Mouse (Mus musculus): ENCODE results near the gene Xylt2.
"Not testable (repeated sequence)": the region's sequence is repeated elsewhere in the genome, so short reads cannot be mapped to it uniquely, and the experiment has no call there.

Gene Xylt2

DNA sequence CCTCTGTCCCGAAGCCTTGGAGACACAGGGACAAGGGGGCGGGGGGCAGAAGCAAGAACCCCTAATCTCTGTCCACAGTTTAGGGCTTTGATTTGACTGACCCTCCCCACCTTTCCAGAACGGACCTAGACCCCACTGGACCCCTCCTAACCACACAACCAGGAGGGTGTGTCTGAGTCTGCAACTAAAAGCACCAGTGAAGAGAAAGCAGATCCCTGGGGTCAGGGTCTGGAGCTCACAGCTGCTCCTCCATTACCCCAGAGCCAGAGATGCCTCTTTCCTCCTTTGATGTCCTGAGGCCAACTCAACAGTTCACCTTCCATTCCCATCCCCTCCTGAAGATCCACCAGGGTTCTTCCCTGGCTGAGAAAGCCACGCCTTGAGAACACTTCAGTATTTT is 1.0 kb downstream of the Xylt2 start:
- no peak for DNase-seq (ENCODE audit: low spot score in 2 of 2)

DNA sequence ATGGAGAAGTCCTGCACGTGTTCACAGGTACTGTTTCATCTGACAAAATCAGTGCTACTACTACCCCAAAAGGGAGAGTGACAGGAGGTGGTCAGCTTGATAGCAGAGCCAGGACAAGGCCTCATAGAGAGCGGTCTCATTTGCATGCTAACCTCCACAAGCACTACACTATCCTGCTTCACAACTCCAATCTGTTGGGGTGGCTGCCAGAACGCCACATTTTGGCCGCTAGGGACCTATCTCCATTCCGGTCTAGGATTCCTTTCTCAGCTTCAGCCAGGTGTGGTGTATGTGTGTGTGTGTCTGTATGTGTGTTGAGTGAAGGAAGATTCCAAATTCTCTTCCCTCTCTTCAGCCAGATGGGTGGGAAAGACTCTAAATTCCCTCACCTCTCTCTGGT is 1.9 kb downstream of the Xylt2 start:
- no peak for DNase-seq (ENCODE audit: low spot score in 2 of 2)

GRCm38 (mm10) chr11:94674984-94675383 is 2.3 kb downstream of the Xylt2 start:
- DNase-seq (ENCODE audit: low spot score in 2 of 2) = no peak

- DNase-seq (ENCODE audit: low spot score in 2 of 2) = no peak
Observed at GRCm38 (mm10) chr11:94665281-94665680, 12.0 kb downstream of the Xylt2 start.

DNA sequence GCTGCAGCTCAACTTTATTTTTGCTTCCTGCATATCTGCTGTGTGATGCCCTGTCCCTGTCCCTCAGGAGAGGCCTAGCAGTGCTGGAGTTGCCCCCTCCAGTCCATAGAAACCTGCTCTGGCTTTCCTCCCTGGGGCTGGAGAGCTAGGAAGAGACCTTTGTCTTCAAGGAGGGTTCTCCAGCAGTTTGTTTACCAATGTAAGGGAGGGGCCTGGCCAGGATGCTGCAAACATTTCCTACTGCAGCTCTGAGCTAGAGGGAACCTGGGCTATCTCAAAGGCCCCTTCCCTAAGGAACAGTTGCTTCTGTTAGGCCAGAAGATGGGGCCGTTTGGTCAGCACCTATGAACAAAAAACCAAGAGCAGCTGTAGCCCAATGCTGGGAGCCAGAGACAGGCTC is 16.0 kb downstream of the Xylt2 start:
- DNase-seq (ENCODE audit: low spot score in 2 of 2) = no peak

- peak; percentile 74 to 92 for DNase-seq (ENCODE audit: low spot score in 2 of 2)
Observed at GRCm38 (mm10) chr11:94653663-94654436, 23.5 kb downstream of the Xylt2 start, which contains the start of the genes Mrpl27 and Eme1. Gene Mrpl27 (plus strand): TSS chr11:94653767. Gene Eme1 (minus strand): TSS chr11:94653964.

GRCm38 (mm10) chr11:94652973-94653372 is 24.3 kb downstream of the Xylt2 start:
- DNase-seq (ENCODE audit: low spot score in 2 of 2) = no peak

GRCm38 (mm10) chr11:94651241-94651640 is 26.1 kb downstream of the Xylt2 start:
- DNase-seq (ENCODE audit: low spot score in 2 of 2) = not testable (repeated sequence)

DNA sequence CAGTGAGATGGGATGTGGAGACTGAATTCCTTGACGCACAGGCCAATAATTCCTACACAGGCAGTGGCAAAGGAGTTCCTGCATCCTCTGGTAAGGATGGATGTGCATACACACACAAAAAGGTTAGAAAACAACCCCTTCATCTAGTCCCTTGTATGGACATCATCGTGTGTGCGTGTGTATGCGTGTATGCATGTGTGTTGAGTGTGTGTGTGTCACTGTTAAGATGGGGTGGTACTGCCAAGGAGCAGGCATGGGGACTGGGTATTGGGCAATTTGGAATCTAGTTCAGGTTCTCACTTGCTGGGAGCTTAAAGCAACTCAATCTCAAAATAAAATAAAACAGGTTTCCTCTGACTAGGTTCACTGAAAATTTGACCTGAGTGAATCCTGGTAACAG is 30.9 kb downstream of the Xylt2 start:
- no peak for DNase-seq (ENCODE audit: low spot score in 2 of 2)

GRCm38 (mm10) chr11:94644461-94645219 is 32.7 kb downstream of the Xylt2 start:
- no peak for DNase-seq (ENCODE audit: low spot score in 2 of 2)

DNA sequence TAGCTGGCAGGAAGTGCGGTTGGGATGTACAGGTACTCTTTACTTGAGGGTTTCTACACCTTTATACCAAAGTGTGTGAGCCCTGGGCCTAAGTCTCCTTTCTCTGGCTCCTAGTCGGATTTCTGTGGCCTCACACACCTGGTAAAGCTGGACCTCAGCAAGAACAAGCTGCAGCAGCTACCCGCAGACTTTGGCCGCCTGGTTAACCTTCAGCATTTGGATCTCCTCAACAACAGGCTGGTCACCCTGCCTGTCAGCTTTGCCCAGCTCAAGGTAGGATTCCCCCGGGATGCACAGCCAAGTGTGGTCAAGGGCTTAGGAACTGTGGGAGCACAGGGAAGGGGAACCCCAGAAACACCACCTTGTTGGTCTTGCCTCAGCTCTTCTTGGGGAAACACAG is 42.9 kb downstream of the Xylt2 start:
- no peak for DNase-seq (ENCODE audit: low spot score in 2 of 2)

DNA sequence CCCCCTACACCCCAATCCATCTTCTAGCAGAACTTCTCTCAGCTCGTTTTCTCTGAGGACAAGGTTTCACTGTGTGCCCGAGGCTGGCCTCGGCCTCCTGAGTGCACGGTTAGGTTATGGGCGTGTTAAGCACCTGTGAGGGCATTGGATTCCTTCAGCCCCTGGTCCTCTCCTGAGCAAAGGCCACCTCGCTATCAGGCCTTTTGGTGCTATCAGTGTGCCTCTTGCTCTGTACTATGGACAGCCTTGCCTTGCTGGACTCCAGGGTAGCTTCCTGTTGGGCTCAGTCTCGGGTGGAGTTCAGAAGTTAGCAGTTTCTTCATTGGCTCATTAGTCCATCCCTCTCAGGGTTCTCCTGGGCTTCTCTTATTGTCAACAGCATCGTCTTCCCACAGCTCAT is 44.3 kb downstream of the Xylt2 start:
- DNase-seq (ENCODE audit: low spot score in 2 of 2) = no peak

DNA sequence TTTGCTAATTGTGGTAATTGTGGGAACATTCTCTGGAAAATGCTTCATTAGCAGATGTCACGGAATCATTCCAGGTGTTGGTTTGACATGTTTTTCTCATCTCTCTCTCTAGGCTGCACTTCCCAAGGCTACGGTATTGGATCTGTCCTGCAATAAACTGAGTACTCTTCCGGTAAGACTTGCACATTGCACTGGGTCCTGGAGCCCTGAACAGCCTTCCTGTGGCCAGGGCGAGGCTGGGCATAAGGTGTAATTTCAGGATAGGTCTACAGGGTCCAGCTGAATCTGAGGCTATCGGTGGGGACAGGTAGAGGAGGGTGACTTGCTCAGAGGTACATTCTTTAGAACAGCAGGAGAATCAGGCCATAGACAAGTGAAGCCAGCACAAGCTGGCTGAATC is 45.3 kb downstream of the Xylt2 start:
- DNase-seq (ENCODE audit: low spot score in 2 of 2) = no peak

GRCm38 (mm10) chr11:94630199-94631011 is 46.9 kb downstream of the Xylt2 start:
- peak; percentile 45 to 61 for DNase-seq (ENCODE audit: low spot score in 2 of 2)

- no peak for DNase-seq (ENCODE audit: low spot score in 2 of 2)
Observed at GRCm38 (mm10) chr11:94629884-94630198, 47.5 kb downstream of the Xylt2 start.

DNA sequence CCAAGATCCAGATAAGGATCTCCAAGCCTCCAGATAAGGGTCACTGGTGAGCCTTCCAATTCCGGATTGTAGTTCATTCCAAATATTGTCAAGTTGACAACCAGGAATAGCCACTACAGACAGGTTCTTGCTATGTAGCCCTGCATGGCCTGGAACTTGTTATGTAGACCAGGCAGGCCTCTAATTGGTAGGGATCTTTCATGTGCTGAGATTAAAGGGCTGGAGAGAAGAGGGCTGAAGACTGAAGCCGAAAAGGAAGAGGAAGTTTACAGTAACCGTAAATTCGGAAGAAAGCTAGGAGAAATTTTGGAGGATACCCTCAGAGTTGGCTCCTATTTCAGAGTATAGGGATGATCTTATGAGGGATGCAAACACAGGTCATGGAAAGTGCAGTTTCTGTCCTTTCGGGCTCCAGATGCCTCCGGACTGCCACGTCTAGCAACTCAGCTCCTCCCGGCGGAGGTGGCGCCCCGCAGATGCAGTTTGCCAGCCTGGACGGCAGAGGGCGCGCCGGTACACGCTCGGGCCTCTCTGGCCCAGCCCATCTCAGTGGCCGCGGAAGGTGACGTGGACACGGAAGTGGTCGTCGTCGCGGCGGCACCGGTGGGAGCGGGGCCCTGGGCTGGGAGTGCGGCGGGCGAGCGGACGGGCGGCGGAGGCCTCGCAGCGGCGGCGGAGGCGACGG is 48.0 kb downstream of the Xylt2 start, which contains the start of gene Lrrc59:
Lrrc59 (plus strand) TSS at position 569 of the 685 bp plus-strand sequence.
- peak; percentile 92 to 93 for DNase-seq (ENCODE audit: low spot score in 2 of 2)

DNA sequence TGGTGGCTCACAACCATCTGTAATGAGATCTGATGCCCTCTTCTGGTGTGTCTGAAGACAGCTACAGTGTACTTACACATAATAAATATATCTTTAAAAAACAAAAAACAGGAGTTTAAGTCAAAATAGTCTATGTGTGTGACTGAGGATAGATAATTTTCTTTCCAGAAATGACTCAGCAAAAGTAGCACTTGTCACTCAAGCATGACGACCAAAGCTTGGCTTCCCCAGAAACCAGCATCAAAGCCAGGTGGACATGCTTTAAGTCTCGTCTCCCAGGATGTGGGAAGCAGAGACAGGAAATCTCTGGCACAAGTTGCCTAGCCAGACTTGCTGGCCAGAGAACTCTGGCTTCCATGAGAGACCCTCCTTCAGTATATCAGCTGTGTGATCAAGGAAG is 55.2 kb downstream of the Xylt2 start:
- no peak for DNase-seq (ENCODE audit: low spot score in 2 of 2)

GRCm38 (mm10) chr11:94621458-94621852 is 55.9 kb downstream of the Xylt2 start:
- DNase-seq (ENCODE audit: low spot score in 2 of 2) = no peak

DNA sequence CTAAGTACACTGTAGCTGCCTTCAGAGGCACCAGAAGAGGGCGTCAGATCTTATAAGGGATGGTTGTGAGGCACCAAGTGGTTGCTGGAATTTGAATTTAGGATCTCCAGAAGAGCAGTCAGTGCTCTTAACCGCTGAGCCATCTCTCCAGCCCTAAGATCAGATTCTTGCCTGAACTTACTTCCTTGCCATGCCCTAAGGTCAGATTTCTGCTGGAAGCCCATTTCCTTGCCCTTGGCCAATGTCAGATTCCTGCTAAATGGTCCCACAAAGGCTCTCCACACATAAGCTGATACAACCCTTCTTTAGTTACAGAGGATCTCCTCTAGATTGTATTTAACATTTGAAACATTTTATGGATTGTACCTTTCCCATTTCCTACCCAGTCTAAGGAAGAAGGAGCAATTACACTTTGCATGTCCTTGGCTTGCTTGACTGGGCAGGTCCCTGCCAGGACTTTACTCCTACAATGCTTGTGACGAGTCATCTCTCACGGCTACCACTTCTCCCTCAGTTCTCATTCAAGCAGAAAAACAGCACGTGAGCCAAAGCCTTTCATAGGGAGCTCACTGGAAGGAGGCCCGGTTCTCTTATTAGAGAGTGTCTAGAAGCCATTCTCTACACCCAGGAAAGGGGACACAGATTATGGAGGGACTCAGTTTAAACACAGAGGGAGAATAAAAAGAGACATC is 56.4 kb downstream of the Xylt2 start:
- no peak for DNase-seq (ENCODE audit: low spot score in 2 of 2)

DNA sequence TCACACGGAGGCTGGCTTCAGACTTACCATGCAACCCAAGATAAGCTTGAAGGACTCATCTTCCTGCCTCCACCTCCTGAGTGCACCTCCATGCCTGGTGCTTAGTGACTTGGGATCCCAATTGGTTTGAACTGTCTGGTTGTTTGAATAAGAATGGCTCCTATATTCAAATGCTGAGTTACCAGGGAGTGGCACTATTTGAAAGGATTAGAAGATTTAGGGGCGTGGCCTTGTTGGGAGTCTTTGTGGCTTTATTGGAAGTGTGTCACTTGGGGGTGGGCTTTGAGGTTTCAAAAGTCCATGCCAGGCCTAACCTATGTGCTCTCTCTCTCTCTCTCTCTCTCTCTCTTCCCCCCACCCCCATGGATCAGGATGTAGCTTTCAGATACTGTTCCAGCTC is 59.7 kb downstream of the Xylt2 start:
- no peak for DNase-seq (ENCODE audit: low spot score in 2 of 2)

- no peak for DNase-seq (ENCODE audit: low spot score in 2 of 2)
Observed at GRCm38 (mm10) chr11:94615494-94615893, 61.8 kb downstream of the Xylt2 start.

Measured in urinary bladder, adult 18-20 months (tissue).